Mouse (Mus musculus) bone marrow, adult 2 months (tissue): ENCODE measurements around the gene Lca5.

Experiments used
- CTCF ChIP-seq: fragments of 200-500 bp; IDR thresholded peaks from 2 replicates; pipeline ENCODE4 v1.5.1; 2011; ENCODE audit warnings: low read length, control low read depth; ENCODE audit not compliant: control insufficient read depth, insufficient read depth
- POLR2A ChIP-seq: fragments of 200-500 bp; IDR thresholded peaks from 2 replicates; pipeline ENCODE4 v1.6.1; 2011; ENCODE audit warnings: low read depth, mild to moderate bottlenecking, control low read depth, low read length, borderline replicate concordance; ENCODE audit not compliant: control insufficient read depth

DNA sequence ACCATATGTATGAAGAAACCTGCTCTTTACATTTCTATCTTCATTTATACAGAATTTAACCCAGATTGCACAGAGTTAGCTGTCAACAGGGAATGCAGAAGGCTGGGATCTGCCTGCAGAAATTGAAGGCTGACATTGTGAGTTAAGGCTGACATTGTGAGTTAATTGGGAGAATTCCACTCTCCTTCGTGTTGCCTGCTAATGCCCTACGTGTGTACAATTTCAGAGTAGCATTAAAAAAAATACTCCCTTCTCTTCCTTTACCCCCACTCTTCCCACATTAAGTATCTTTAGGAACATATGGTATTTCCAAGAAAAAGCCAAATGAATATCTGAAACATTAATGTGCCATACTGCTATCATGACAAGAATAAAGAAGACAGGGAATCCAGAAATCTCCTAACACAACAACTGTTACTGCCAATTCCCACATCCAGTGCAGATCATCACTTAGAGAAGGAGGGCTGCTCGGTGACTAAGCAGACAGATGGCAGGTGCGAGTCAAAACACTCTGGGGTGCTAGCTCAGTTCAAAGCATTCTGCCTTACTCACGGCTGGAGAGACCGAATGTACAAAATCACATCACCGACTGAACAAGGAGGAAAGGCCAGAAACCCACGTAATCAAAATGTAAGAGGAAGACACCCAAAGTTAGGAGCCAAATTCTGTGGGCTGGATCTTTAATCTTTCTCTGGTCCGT, 47.0 kb upstream of the Lca5 start:
- TF ChIP-seq POLR2A (no peak), CTCF (no peak)
